Mouse (Mus musculus) cortical plate, adult 2 months (tissue): ENCODE measurements around the gene Ick. TPM values are rescaled to one million over a fixed set of nuclear protein-coding genes. Genes with fewer than 3 reads are reported as not detected.
A peak's percentile ranks its signal among the peaks of the same experiment; 100 is the strongest.
"Not testable (repeated sequence)": the region's sequence is repeated elsewhere in the genome, so short reads cannot be mapped to it uniquely, and the experiment has no call there.

Experiments
- H3K27ac ChIP-seq: fragments of 200-500 bp; 2 replicates; pipeline ENCODE4 v1.5.1; 2012; ENCODE audit warnings: low read length, control low read depth, inconsistent platforms; ENCODE audit not compliant: insufficient read depth
- H3K4me1 ChIP-seq: fragments of 200-500 bp; 2 replicates; pipeline ENCODE4 v1.6.1; 2011; ENCODE audit warnings: low read length; ENCODE audit not compliant: control insufficient read depth, insufficient read depth
- H3K4me3 ChIP-seq: fragments of 200-500 bp; 2 replicates; pipeline ENCODE4 v1.5.1; 2011; ENCODE audit warnings: mild to moderate bottlenecking, low read length, control low read depth; ENCODE audit not compliant: insufficient read depth
- CTCF ChIP-seq: fragments of 200-500 bp; IDR thresholded peaks from 2 replicates; pipeline ENCODE4 v1.5.1; 2011; ENCODE audit warnings: mild to moderate bottlenecking, control low read depth, low read length; ENCODE audit not compliant: insufficient read depth; ENCODE audit errors: extremely low read depth
- POLR2A ChIP-seq: fragments of 200-500 bp; IDR thresholded peaks from 2 replicates; pipeline ENCODE4 v1.6.1; 2011; ENCODE audit warnings: mild to moderate bottlenecking, low read length, control low read depth; ENCODE audit not compliant: insufficient read depth; ENCODE audit errors: extremely low read depth
- polyA plus RNA-seq: library from polyadenylated mRNA; depleted of rRNA; stranded (reverse); fragments of >200 nt; gene quantifications from 2 replicates; pipeline ENCODE4 v1.2.3, GENCODE M21; 2012

The Ick gene
- polyA plus RNA-seq, 1 experiment, result 19.1 TPM

- TF ChIP-seq CTCF (no peak), POLR2A (no peak)
- no peaks in the 10 kb centered on the region for H3K4me1 ChIP-seq
- H3K27ac ChIP-seq, result no peak overlapping the region
- H3K4me3 ChIP-seq, result no peak overlapping the region
Measured at GRCm38 (mm10) chr9:78165454-78165853, 56.5 kb downstream of the Ick start.

- no peaks in the 10 kb centered on the region for H3K4me1 ChIP-seq
- H3K4me3 ChIP-seq, result no peak overlapping the region
- no peak overlapping the region for H3K27ac ChIP-seq
- no peak for TF ChIP-seq POLR2A
- TF ChIP-seq CTCF, result no peak
Measured at GRCm38 (mm10) chr9:78166694-78167452, 57.9 kb downstream of the Ick start.

- Histone ChIP-seq H3K27ac (no peak overlapping the region), H3K4me1 (no peaks in the 10 kb centered on the region), H3K4me3 (no peak overlapping the region)
- TF ChIP-seq POLR2A, result no peak
- no peak for TF ChIP-seq CTCF
Measured at GRCm38 (mm10) chr9:78167453-78167969, 58.5 kb downstream of the Ick start.

- Histone ChIP-seq H3K27ac (no peak overlapping the region), H3K4me3 (no peak overlapping the region), H3K4me1 (no peaks in the 10 kb centered on the region)
- TF ChIP-seq POLR2A, result no peak
- peak; percentile 36; the same call in 1 of the 2 replicates for TF ChIP-seq CTCF
Measured at GRCm38 (mm10) chr9:78168864-78169263, 59.9 kb downstream of the Ick start.

- no peak overlapping the region for H3K4me3 ChIP-seq
- H3K27ac ChIP-seq, result no peak overlapping the region
- no peak for TF ChIP-seq CTCF
- TF ChIP-seq POLR2A, result no peak
- no peaks in the 10 kb centered on the region for H3K4me1 ChIP-seq
Measured at GRCm38 (mm10) chr9:78174016-78174415, 65.0 kb downstream of the Ick start.

GRCm38 (mm10) chr9:78174925-78175276, 65.9 kb downstream of the Ick start:
- H3K4me1 ChIP-seq, H3K4me3 ChIP-seq, H3K27ac ChIP-seq: not testable (repeated sequence)

- Histone ChIP-seq H3K4me1 (no peaks in the 10 kb centered on the region), H3K27ac (peak overlapping the region; percentile 84), H3K4me3 (peak overlapping the region; percentile 63)
- TF ChIP-seq POLR2A, result peak; percentile 95
- TF ChIP-seq CTCF, result no peak
Measured at GRCm38 (mm10) chr9:78175277-78176200, 66.5 kb downstream of the Ick start.

GRCm38 (mm10) chr9:78176201-78176727, 67.3 kb downstream of the Ick start:
- Histone ChIP-seq H3K27ac (peak overlapping the region; percentile 84), H3K4me1 (no peaks in the 10 kb centered on the region), H3K4me3 (peak overlapping the region; percentile 63)
- TF ChIP-seq POLR2A, result no peak
- TF ChIP-seq CTCF, result peak; percentile 65

- peak overlapping the region; percentile 63 for H3K4me3 ChIP-seq
- H3K4me1 ChIP-seq, result no peaks in the 10 kb centered on the region
- TF ChIP-seq POLR2A (no peak), CTCF (no peak)
- H3K27ac ChIP-seq, result peak overlapping the region; percentile 84
Measured at GRCm38 (mm10) chr9:78176831-78177230, 67.8 kb downstream of the Ick start.

- TF ChIP-seq CTCF (no peak), POLR2A (no peak)
Measured at GRCm38 (mm10) chr9:78178197-78178596, 69.2 kb downstream of the Ick start.

More at GRCm38 (mm10) chr9:78178197-78178596, 69.2 kb downstream of the Ick start:
- no peak overlapping the region for H3K4me3 ChIP-seq
- no peaks in the 10 kb centered on the region for H3K4me1 ChIP-seq
- H3K27ac ChIP-seq, result no peak overlapping the region
